Mouse (Mus musculus): ENCODE measurements around the gene Efnb1. TPM values are rescaled to one million over a fixed set of nuclear protein-coding genes. Genes with fewer than 3 reads are reported as not detected.

Gene Efnb1
- polyA plus RNA-seq, 1 experiment from 2014 or later, result 28.9 TPM

DNA sequence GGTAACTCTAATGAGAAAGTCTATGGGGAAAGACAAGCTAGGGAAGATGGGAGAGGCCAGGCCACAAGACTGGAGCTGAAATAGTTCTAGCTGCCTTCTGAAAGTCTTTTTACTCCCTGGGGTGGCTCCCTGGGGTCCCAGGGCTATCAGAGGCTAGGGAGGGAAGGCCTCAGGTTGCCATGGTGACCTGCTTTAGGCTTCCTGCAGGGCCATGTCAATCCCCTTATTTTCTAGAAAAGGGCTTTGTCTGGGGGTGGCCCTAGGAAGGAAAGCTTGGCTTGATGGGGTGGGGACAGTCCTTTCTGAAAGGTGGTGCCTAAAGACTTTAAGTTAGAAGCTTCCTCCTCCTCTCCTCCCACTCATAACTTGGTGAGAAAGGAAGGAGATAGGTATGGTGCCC, 6.0 kb downstream of the Efnb1 start:
- H3K4me2 ChIP-seq, result peak overlapping the region; percentile 74
- H3K27me3 ChIP-seq, result no peaks in the 10 kb centered on the region
- H3K4me3 ChIP-seq, result no peak overlapping the region
- peaks cover 33% of the 10 kb centered on the region for H3K4me1 ChIP-seq (replicated peaks)
- H3K36me3 ChIP-seq, result no peaks in the 10 kb centered on the region
- ATAC-seq (ENCODE audit: low FRiP score, low read depth), result no peak
- no peaks in the 10 kb centered on the region for H3K9me3 ChIP-seq
- no peak overlapping the region for H3K9ac ChIP-seq
- no peak overlapping the region for H3K27ac ChIP-seq (replicated peaks)

DNA sequence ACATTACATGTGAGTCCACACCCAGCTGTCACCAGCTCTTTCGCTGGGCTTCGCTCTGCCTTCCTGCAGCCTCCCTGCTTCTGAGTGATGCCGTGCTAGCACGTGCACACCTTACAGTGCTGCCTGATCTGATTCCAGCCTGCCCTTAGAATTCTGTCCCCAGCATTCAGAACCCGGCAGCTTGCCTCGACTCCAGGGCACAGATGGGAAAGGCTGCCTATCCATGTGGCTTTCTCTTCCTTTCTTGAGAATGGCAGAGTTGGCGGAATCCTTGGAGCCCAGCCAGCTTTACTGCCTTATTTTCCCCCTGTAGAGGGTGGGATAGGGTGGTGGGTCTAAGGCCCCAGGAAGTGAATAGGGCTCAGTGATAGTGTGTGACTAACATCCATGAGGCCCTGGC, 9.6 kb downstream of the Efnb1 start:
- H3K4me3 ChIP-seq, result no peak overlapping the region
- no peaks in the 10 kb centered on the region for H3K9me3 ChIP-seq
- H3K9ac ChIP-seq, result no peak overlapping the region
- 0 out of 2 replicates have a peak, but pooled peaks cover 2% of the 10 kb centered on the region for H3K27me3 ChIP-seq
- no peak overlapping the region for H3K4me2 ChIP-seq
- peaks cover 21% of the 10 kb centered on the region for H3K4me1 ChIP-seq (replicated peaks)
- 73% methylated on average over 7 of the region's 7 CpGs for WGBS
- ATAC-seq (ENCODE audit: low FRiP score, low read depth), result no peak
- no peaks in the 10 kb centered on the region for H3K36me3 ChIP-seq
- no peak overlapping the region for H3K27ac ChIP-seq (replicated peaks)

DNA sequence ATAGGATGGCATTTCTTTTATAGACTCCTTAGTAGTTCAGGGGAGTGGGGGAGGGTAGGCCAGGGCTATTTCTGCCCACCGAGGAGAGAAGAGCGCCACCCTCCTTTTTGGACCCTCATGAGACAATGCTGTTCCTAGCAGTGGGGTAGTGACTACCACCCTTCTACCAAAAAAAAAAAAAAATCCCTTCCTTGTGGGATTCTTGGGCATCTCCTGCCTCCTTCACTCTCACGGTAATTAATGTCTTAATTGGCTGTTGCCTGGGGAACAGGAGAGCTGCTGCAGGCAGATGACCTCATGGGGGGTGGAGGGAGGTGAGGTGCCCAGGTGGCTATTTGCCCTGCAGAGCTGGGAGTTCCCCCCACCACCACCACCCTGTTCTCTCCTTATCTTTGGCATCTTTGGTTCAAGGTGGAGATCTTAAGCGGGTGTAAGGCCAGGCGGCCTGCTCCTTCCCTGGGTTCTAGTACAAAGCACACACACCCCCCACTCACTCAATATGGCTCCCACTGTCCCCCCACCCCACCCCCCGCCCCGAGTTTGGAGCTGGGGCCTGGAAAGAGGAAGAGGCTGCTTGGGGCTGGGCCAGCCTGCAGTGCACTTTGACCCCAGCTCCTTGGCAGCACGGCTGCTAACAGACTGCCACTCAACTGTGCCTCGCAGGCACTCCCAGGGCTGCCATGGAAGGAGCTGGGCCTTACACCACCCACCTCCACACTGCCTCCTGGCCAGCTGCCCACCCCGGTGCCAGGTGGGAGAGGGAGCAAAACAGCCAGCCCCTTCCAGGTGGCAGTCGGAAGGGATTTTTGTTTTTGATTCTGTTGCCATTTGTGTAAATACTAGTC, 12.4 kb downstream of the Efnb1 start:
- H3K4me2 ChIP-seq, result no peak overlapping the region
- 43% methylated on average over 11 of the region's 11 CpGs for WGBS
- 0 out of 2 replicates have a peak, but pooled peaks have one; percentile 21 for ATAC-seq (ENCODE audit: low FRiP score, low read depth)
- no peaks in the 10 kb centered on the region for H3K9me3 ChIP-seq
- H3K27ac ChIP-seq (replicated peaks), result no peak overlapping the region
- 0 out of 2 replicates have a peak, but pooled peaks cover 5% of the 10 kb centered on the region for H3K27me3 ChIP-seq
- no peaks in the 10 kb centered on the region for H3K36me3 ChIP-seq
- H3K4me1 ChIP-seq (replicated peaks), result no peaks in the 10 kb centered on the region; the same call in 1 of the 2 replicates
- no peak overlapping the region for H3K9ac ChIP-seq
- no peak overlapping the region for H3K4me3 ChIP-seq

DNA sequence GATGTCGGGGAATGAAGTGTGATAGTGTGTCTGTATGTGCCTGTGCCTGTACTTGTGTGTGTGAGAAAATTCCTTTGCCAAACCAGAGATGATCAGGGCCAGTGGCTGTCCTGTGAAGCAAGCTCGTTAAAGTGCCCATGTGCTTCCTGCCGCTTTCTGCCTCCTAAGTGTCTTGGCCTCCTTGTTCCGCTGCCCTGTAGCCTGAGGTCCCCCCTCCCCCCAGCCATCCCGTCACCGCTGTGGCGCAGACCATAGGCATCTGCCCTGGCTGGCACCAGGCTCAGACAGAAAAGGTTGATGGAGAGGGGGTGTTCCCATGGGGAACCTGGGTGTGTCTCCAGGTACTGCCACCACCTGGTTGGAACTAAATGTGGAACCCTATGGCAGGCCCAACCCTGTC, 13.1 kb downstream of the Efnb1 start:
- no peak overlapping the region for H3K27ac ChIP-seq (replicated peaks)
- no peak for ATAC-seq (ENCODE audit: low FRiP score, low read depth)
- no peaks in the 10 kb centered on the region for H3K9me3 ChIP-seq
- no peak overlapping the region for H3K4me3 ChIP-seq
- H3K36me3 ChIP-seq, result no peaks in the 10 kb centered on the region
- no peaks in the 10 kb centered on the region; the same call in 1 of the 2 replicates for H3K4me1 ChIP-seq (replicated peaks)
- H3K9ac ChIP-seq, result no peak overlapping the region
- WGBS, result 50% methylated on average over 7 of the region's 7 CpGs
- no peak overlapping the region for H3K4me2 ChIP-seq
- H3K27me3 ChIP-seq, result 0 out of 2 replicates have a peak, but pooled peaks cover 5% of the 10 kb centered on the region

DNA sequence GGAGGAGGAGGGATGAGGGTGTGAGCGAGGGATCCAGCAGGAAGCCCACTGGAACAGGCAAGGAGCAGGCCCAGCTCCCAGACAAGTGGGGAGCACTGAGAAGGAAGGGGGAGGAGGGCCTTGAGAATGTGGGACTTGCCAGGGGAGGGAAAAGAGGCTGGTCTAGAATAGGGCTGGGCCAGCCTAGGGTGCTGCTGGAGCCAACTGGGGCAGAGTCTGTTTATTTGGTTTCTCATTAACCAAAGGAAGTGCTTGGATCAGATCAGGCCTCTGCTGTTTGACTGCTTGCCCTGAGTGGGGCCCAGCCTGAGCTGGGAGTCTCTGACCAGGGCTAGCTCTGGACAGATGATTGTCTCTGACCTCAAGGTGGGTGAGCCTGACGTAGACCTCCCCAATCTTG, 14.0 kb downstream of the Efnb1 start:
- no peak for ATAC-seq (ENCODE audit: low FRiP score, low read depth)
- H3K36me3 ChIP-seq, result no peaks in the 10 kb centered on the region
- H3K27ac ChIP-seq (replicated peaks), result no peak overlapping the region
- H3K4me2 ChIP-seq, result no peak overlapping the region
- H3K4me3 ChIP-seq, result no peak overlapping the region
- WGBS, result 52% methylated on average over 2 of the region's 2 CpGs
- no peak overlapping the region for H3K9ac ChIP-seq
- no peaks in the 10 kb centered on the region; the same call in 1 of the 2 replicates for H3K4me1 ChIP-seq (replicated peaks)
- 0 out of 2 replicates have a peak, but pooled peaks cover 5% of the 10 kb centered on the region for H3K27me3 ChIP-seq
- no peaks in the 10 kb centered on the region for H3K9me3 ChIP-seq

DNA sequence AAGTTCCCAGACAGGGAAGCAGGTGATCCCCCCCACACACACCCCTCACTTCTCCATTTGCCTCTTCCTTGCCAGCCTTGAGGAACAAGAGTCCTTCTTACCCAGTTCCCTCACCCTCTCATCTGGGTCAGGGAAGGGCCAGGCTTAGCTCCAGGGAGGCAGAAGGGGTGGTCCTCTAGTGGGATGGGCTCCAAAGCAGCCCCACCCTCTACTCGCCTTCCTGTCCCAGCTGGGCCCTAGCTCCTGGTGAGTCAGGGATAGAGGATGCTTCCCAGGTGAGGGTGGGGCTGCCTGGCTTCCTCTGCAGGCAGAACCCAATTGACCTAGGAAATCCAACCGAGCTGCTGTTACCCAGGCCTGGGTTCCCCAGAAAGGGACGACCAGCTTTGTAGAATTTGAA, 14.8 kb downstream of the Efnb1 start:
- Histone ChIP-seq H3K36me3 (no peaks in the 10 kb centered on the region), H3K27ac (replicated peaks) (no peak overlapping the region), H3K4me1 (replicated peaks) (no peaks in the 10 kb centered on the region; the same call in 1 of the 2 replicates), H3K4me3 (no peak overlapping the region), H3K4me2 (no peak overlapping the region), H3K9ac (no peak overlapping the region), H3K27me3 (0 out of 2 replicates have a peak, but pooled peaks cover 5% of the 10 kb centered on the region), H3K9me3 (no peaks in the 10 kb centered on the region)
- WGBS, result 61% methylated on average over 3 of the region's 3 CpGs
- no peak for ATAC-seq (ENCODE audit: low FRiP score, low read depth)

DNA sequence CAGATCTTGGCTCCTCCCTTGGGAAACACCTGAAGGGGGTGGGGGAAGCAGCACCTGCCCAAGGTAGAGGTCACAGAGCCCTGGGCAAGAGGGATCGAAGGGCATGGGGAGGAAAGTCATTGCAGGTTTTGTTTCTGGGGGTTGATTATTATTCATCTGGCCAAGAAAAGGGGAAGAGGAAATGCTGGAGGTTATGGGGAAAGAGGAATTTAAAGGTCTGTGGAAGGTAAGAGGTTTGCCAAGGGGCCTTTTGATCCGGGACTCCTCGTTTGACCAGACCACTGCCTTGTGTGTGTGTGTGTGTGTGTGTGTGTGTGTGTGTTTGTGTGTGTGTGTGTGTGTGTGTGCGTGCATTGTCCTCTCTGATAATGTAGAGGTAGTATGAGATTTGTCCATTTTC, 15.5 kb downstream of the Efnb1 start:
- H3K27ac ChIP-seq (replicated peaks), result no peak overlapping the region
- H3K36me3 ChIP-seq, result no peaks in the 10 kb centered on the region
- H3K4me1 ChIP-seq (replicated peaks), result no peaks in the 10 kb centered on the region; the same call in 1 of the 2 replicates
- ATAC-seq (ENCODE audit: low FRiP score, low read depth), result no peak
- H3K9me3 ChIP-seq, result no peaks in the 10 kb centered on the region
- H3K27me3 ChIP-seq, result 0 out of 2 replicates have a peak, but pooled peaks cover 5% of the 10 kb centered on the region
- H3K4me3 ChIP-seq, result no peak overlapping the region
- 60% methylated on average over 4 of the region's 4 CpGs for WGBS
- H3K9ac ChIP-seq, result no peak overlapping the region
- no peak overlapping the region for H3K4me2 ChIP-seq

DNA sequence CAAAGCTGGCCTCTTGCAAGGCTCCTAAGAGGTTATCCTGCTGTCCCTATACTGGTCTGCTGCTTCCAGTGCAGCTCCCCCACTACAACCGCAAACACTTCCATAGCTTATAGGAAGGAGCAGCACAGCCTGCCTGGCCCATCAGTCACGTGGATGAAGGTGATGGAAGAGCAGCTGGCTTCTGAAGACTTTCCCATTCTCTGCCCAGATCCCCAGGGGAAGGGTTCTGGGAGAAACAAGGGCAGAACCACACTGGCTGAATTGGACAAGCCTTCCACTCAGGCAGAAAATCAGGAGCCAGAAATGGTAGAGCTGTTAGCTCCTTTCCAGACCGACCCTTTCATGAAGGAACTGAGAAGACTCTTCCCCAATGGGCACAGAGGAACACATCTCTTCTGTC, 16.2 kb downstream of the Efnb1 start:
- ATAC-seq (ENCODE audit: low FRiP score, low read depth), result no peak
- WGBS, result 24% methylated on average over 3 of the region's 3 CpGs
- no peak overlapping the region for H3K9ac ChIP-seq
- H3K4me3 ChIP-seq, result no peak overlapping the region
- H3K4me1 ChIP-seq (replicated peaks), result no peaks in the 10 kb centered on the region; the same call in 1 of the 2 replicates
- no peaks in the 10 kb centered on the region for H3K36me3 ChIP-seq
- H3K9me3 ChIP-seq, result no peaks in the 10 kb centered on the region
- H3K4me2 ChIP-seq, result no peak overlapping the region
- 0 out of 2 replicates have a peak, but pooled peaks cover 5% of the 10 kb centered on the region for H3K27me3 ChIP-seq
- H3K27ac ChIP-seq (replicated peaks), result no peak overlapping the region

DNA sequence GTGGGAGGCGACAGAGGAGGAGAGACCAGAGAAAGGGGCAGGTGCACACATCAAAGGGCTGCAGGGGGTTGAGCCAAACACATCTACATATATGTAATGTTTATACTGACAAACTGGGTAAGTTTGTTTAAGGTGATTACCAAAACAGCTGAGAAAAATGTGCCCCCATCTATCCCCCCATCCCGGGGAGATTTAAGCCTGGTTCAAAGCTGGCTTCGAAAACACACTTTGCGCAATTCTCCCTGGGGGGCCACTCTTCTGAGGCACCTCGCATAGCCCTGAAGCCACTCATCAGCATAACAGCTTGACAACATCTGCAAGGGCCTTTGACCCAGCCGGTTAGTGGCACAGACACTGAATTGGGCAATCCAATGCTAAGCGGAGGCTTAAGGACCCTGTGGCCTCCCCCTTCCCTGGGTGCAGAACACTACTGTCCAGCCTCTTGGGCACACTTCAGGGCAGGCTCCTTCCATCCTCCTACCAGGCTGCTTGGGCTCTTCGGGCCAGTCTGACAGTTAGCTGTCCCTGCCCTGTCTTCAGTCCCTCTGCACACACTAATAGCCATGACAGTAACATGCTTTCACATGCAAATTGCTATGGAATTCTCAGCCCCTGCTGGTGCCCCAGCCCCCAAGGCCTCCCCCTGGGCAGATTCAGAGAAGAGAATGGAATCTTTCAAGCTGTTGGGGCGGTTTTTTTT, 16.8 kb downstream of the Efnb1 start:
- peak; percentile 36; the same call in 1 of the 2 replicates for ATAC-seq (ENCODE audit: low FRiP score, low read depth)
- H3K27me3 ChIP-seq, result 0 out of 2 replicates have a peak, but pooled peaks cover 5% of the 10 kb centered on the region
- H3K4me3 ChIP-seq, result no peak overlapping the region
- H3K36me3 ChIP-seq, result no peaks in the 10 kb centered on the region
- no peak overlapping the region for H3K4me2 ChIP-seq
- H3K9me3 ChIP-seq, result no peaks in the 10 kb centered on the region
- 22% methylated on average over 9 of the region's 9 CpGs for WGBS
- no peak overlapping the region for H3K9ac ChIP-seq
- H3K27ac ChIP-seq (replicated peaks), result no peak overlapping the region
- no peaks in the 10 kb centered on the region; the same call in 1 of the 2 replicates for H3K4me1 ChIP-seq (replicated peaks)

DNA sequence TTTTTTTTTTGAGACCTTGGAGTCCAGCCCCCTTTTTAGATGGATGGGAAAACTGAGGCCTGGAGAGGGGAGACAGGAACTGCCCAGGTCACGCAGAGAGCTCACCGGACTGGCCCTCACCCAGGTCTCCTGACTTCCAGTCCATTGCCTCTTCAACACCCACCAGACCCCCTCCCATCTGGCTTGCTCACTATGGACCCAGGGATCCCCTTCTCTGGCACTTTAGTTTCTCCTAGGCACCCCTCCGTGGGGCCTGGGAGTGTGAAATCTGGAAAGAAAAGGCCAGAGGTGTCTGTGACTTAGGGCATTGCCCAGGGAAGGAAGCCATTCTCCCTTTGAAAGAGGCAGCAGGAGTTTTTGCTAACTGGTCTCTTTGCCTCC, 17.3 kb downstream of the Efnb1 start:
- Histone ChIP-seq H3K9me3 (no peaks in the 10 kb centered on the region), H3K9ac (no peak overlapping the region), H3K36me3 (no peaks in the 10 kb centered on the region), H3K27ac (replicated peaks) (no peak overlapping the region), H3K4me1 (replicated peaks) (no peaks in the 10 kb centered on the region; the same call in 1 of the 2 replicates), H3K4me2 (no peak overlapping the region), H3K27me3 (0 out of 2 replicates have a peak, but pooled peaks cover 5% of the 10 kb centered on the region), H3K4me3 (no peak overlapping the region)
- 38% methylated on average over 3 of the region's 3 CpGs for WGBS
- ATAC-seq (ENCODE audit: low FRiP score, low read depth), result no peak

DNA sequence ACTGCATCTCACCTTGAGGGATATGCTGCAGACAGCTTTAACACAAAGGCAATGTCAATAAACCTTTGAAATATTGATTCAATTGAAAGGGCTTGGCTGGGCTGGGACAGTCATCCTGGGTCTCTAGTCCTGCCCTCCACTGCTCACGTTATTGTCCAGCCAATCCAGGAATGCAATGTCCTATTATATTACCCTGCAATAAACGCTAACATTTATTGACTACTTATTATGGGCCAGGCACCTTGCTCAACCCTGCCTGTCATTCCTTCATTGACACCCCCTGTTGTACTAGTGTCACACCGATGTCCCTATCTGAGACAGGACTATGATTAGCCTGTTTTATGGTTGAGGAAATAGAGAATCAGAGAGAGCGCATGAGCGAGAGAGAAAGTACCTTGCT, 18.4 kb downstream of the Efnb1 start:
- Histone ChIP-seq H3K4me3 (no peak overlapping the region), H3K36me3 (no peaks in the 10 kb centered on the region), H3K4me1 (replicated peaks) (no peaks in the 10 kb centered on the region; the same call in 1 of the 2 replicates), H3K27ac (replicated peaks) (no peak overlapping the region), H3K27me3 (0 out of 2 replicates have a peak, but pooled peaks cover 2% of the 10 kb centered on the region), H3K9me3 (no peaks in the 10 kb centered on the region), H3K4me2 (no peak overlapping the region), H3K9ac (no peak overlapping the region)
- WGBS, result 85% methylated on average over 5 of the region's 5 CpGs
- no peak for ATAC-seq (ENCODE audit: low FRiP score, low read depth)

DNA sequence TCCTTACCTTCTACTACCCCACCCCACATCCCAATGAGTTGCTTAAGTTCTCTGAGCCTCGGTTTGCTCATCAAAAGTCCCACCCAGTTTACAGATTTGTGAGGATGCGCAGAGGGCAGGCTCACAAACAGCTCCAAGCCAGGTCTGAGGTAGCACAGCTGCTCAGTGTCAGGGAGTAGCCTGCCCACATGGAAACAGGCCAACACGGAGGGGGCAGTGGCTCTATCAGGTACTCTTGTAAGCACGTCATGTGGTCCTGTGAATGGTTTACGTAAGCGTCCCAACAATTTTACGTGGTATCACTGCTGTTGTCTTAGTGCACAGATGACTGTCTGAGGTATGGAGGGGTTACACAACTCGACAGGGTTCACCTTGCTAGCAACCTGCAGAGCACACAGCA, 23.1 kb downstream of the Efnb1 start:
- Histone ChIP-seq H3K27ac (replicated peaks) (no peak overlapping the region), H3K36me3 (no peaks in the 10 kb centered on the region), H3K4me2 (no peak overlapping the region), H3K27me3 (no peaks in the 10 kb centered on the region), H3K9ac (no peak overlapping the region), H3K4me3 (no peak overlapping the region), H3K9me3 (no peaks in the 10 kb centered on the region), H3K4me1 (replicated peaks) (no peaks in the 10 kb centered on the region)
- WGBS, result 89% methylated on average over 8 of the region's 8 CpGs
- ATAC-seq (ENCODE audit: low FRiP score, low read depth), result no peak
